Mouse (Mus musculus) embryonic facial prominence, embryonic 14.5 days (tissue): ENCODE measurements around the gene Ntm. TPM values are rescaled to one million over a fixed set of nuclear protein-coding genes. Genes with fewer than 3 reads are reported as not detected.
A peak's percentile ranks its signal among the peaks of the same experiment; 100 is the strongest.

Source experiments
- ATAC-seq: fragments of 200-750 bp; cut with Nextera tagmentation; 2 replicates; pipeline ENCODE4 v1.8.0; 2017; ENCODE audit warnings: low read depth, moderate number of reproducible peaks, moderate TSS enrichment
- DNase-seq: peaks from one replicate; pipeline ENCODE4 v3.0.0-alpha.2; 2015; ENCODE audit warnings: low spot score
- H3K27ac ChIP-seq: fragments of 300-500 bp; sonication (generic); replicated peaks from 2 replicates; pipeline ENCODE4 v1.5.1; 2014; ENCODE audit warnings: low read depth, mild to moderate bottlenecking, low read length, moderate library complexity
- H3K27me3 ChIP-seq: fragments of 300-500 bp; sonication (generic); replicated peaks from 2 replicates; pipeline ENCODE4 v1.6.1; 2014; ENCODE audit warnings: low read length; ENCODE audit not compliant: control insufficient read depth, insufficient read depth
- H3K36me3 ChIP-seq: fragments of 300-500 bp; sonication (generic); 2 replicates; pipeline ENCODE4 v1.6.1; 2014; ENCODE audit warnings: low read length, mixed read lengths; ENCODE audit not compliant: control insufficient read depth, insufficient read depth
- H3K4me1 ChIP-seq: fragments of 300-500 bp; sonication (generic); 2 replicates; pipeline ENCODE4 v1.6.1; 2014; ENCODE audit warnings: antibody characterized with exemption, low read length; ENCODE audit not compliant: control insufficient read depth, insufficient read depth
- H3K4me2 ChIP-seq: fragments of 300-500 bp; sonication (generic); 2 replicates; pipeline ENCODE4 v1.6.1; 2014; ENCODE audit warnings: low read depth, mild to moderate bottlenecking, low read length, moderate library complexity, mixed read lengths
- H3K4me3 ChIP-seq: fragments of 300-500 bp; sonication (generic); 2 replicates; pipeline ENCODE4 v1.5.1; 2014; ENCODE audit warnings: low read depth, mild to moderate bottlenecking, low read length
- H3K9ac ChIP-seq: fragments of 300-500 bp; sonication (generic); 2 replicates; pipeline ENCODE4 v1.6.1; 2014; ENCODE audit warnings: low read depth, mild to moderate bottlenecking, low read length, moderate library complexity, mixed read lengths
- H3K9me3 ChIP-seq: fragments of 300-500 bp; sonication (generic); 2 replicates; pipeline ENCODE4 v1.6.1; 2016; ENCODE audit warnings: low read length; ENCODE audit not compliant: control insufficient read depth
- WGBS: fragments of 180-500 bp; shearing (Covaris S2); extraction: QIAGEN DNeasy Blood & Tissue Kit; methylation state at CpG from one replicate; pipeline ENCODE4 v1.1.7; 2014; 5-methylcytosine and 5-hydroxymethylcytosine counted together
- polyA plus RNA-seq: library from polyadenylated mRNA; unstranded; fragments of >200 nt; fragmentation: Nextera tagmentation; extraction: Ambion mirVana; gene quantifications from 2 replicates; pipeline ENCODE4 v1.2.1, GENCODE M21; 2014

Ntm gene
- polyA plus RNA-seq, 1 experiment from 2014 or later: 28.2 TPM

DNA sequence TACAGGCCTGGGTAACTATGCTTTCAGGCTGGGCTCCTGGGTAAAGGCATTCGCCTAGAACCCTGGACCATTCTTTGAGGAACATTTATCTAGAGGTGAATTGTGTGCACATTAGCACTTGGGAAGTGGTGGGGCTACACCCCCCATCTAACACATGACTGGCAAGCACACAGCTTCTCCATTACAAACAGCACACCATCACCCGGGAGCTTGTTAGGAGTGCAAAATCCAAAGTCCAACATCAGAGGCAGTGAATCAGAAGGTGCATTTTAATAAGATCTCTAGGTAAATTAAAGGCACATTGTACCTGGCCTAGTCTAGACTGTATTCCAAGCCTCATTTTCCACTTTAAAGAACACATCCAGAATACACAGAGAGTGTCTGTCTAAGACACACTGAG is 781.3 kb downstream of the Ntm start:
- no peak for ATAC-seq
- Histone ChIP-seq H3K9me3 (no peaks in the 10 kb centered on the region), H3K4me1 (no peaks in the 10 kb centered on the region), H3K9ac (no peak overlapping the region), H3K27me3 (no peaks in the 10 kb centered on the region), H3K4me3 (no peak overlapping the region), H3K36me3 (no peaks in the 10 kb centered on the region), H3K4me2 (no peak overlapping the region), H3K27ac (no peak overlapping the region)
- 77% methylated on average over 2 of the region's 2 CpGs for WGBS
- DNase-seq: no peak

DNA sequence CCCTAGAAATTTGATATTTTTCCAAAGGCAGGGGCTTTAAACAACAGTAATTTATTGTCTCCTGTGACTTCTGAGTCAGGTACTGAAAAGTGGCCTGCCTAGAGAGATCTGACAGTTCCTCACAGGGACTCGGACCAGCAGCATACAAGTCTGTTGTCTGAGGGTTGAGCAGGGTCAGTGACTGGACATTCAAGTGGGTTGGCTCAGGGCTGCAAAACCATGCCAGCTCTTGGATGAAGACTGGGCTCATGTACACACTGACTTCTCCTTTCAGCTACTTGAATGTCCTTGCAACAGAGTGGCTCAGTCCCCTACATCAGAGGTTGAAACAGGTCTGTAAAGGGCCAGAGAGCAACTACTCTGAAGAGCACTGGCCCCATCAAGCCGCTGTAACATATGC is 797.2 kb downstream of the Ntm start:
- H3K4me2 ChIP-seq: no peak overlapping the region
- no peaks in the 10 kb centered on the region for H3K9me3 ChIP-seq
- no peak for ATAC-seq
- H3K9ac ChIP-seq: no peak overlapping the region
- WGBS: 57% methylated on average over 2 of the region's 2 CpGs
- no peak for DNase-seq
- H3K36me3 ChIP-seq: no peaks in the 10 kb centered on the region
- no peaks in the 10 kb centered on the region for H3K4me1 ChIP-seq
- no peaks in the 10 kb centered on the region for H3K27me3 ChIP-seq
- H3K27ac ChIP-seq: no peak overlapping the region
- H3K4me3 ChIP-seq: no peak overlapping the region

DNA sequence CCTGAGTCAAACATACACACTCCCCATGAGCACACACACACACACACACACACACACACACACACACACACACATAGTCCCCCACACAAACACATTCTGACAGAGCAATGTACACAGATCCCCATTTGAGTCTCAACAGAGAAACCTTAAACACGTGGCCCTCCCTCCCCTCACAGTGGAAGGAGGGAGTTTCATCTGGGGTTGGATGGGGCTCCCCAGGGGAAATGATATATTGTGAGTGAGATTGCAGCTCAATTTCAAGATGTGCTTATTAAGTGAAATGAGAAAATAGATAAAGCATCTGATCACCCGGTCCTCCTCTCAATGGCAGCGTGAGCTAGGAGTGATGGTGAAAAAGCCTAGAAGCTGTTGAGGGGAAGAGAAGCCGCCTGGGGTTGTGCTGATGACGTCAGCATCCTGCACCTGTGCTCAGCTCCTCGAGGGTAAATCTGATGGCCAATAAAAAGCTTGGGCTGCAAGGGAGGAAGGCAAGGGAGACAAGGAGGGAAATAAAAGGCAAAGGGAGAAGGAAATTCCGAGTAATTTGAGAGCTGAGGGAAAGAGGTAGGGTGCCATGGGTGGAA is 801.8 kb downstream of the Ntm start:
- 30% methylated on average over 7 of the region's 7 CpGs for WGBS
- no peak for DNase-seq

DNA sequence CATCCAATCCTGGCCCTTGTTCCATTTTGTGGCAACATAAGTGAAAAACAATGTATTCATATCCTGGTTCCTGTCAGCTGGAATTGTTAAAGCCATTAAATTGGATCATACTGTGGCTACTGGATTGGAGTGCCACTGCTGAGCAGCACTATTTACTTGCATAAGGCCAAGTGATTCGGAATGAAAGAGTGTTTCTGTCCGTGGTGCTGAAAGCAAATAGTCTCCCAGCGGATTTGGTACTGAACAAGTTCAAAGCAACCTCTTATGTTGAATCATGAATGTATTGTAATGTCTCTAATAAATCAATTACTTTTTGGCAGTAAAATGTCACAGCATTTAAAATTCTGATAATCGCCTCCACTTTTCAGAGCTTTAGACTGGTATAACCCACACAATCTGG is 817.0 kb downstream of the Ntm start:
- Histone ChIP-seq H3K27me3 (no peaks in the 10 kb centered on the region), H3K27ac (no peak overlapping the region), H3K9me3 (no peaks in the 10 kb centered on the region), H3K9ac (no peak overlapping the region), H3K4me3 (no peak overlapping the region), H3K36me3 (no peaks in the 10 kb centered on the region), H3K4me1 (no peaks in the 10 kb centered on the region), H3K4me2 (no peak overlapping the region)
- ATAC-seq (no peak), DNase-seq (peak; percentile 86)
- WGBS: 14% methylated on average over 4 of the region's 4 CpGs

More for the DNA sequence above, 801.8 kb downstream of the Ntm start:
- H3K9ac ChIP-seq: no peak overlapping the region
- no peaks in the 10 kb centered on the region for H3K9me3 ChIP-seq
- H3K36me3 ChIP-seq: no peaks in the 10 kb centered on the region
- no peaks in the 10 kb centered on the region for H3K27me3 ChIP-seq
- ATAC-seq: peak; percentile 47; the same call in 1 of the 2 replicates
- H3K4me2 ChIP-seq: no peak overlapping the region
- no peaks in the 10 kb centered on the region for H3K4me1 ChIP-seq
- H3K4me3 ChIP-seq: no peak overlapping the region
- no peak overlapping the region for H3K27ac ChIP-seq

DNA sequence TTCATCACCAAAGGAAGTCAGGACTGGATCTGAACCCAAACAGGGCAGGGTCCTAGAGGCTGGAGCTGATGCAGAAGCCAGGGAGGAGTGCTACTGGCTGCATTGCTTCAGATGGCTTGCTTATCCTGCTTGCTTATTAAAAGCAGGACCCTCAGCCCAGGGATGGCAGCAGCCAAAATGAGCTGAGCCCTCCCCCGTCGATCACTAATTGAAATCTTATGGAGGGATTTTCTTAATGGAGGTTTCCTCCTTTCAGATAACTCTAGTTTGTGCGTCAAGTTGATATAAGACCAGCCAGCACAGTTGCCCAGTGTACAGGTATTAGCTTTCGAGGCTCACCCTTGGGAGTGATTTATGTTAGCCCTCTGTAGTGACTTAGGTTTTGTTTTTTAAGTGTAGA is 826.9 kb downstream of the Ntm start:
- Histone ChIP-seq H3K9me3 (no peaks in the 10 kb centered on the region), H3K27ac (no peak overlapping the region), H3K9ac (no peak overlapping the region), H3K27me3 (no peaks in the 10 kb centered on the region), H3K4me1 (no peaks in the 10 kb centered on the region), H3K36me3 (no peaks in the 10 kb centered on the region), H3K4me2 (no peak overlapping the region), H3K4me3 (no peak overlapping the region)
- DNase-seq: no peak
- ATAC-seq: no peak
- WGBS: 28% methylated on average over 4 of the region's 4 CpGs

DNA sequence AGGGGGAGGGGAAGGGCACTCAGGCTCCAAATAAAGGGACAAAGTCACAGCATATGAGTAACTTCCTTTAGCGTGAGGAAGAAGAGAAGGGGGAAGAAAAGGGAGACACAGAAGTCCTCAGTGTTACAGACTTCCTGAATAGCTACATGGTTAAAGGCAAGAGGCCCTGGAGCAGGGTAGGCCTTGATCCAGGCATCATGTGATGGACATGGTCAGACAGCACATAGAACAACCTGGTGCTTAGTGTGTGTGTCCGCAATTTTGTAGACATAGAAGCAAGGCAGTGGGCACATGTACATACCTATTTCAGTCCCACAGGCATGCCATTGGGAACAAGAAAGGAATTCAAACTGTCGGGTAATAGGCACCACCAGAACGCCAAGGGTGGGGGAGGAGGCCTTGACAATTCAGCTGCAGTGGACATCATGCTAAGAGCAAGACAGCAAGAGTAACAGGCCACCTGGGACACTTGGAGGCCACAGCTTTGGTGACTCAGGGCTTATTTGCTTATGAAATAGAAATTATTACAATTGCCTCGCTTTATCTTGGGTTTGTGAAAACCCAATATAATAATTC is 832.1 kb downstream of the Ntm start:
- Histone ChIP-seq H3K36me3 (no peaks in the 10 kb centered on the region), H3K4me2 (no peak overlapping the region), H3K9ac (no peak overlapping the region), H3K9me3 (no peaks in the 10 kb centered on the region), H3K4me3 (no peak overlapping the region), H3K27ac (no peak overlapping the region), H3K27me3 (no peaks in the 10 kb centered on the region), H3K4me1 (no peaks in the 10 kb centered on the region)
- WGBS: 70% methylated on average over 5 of the region's 5 CpGs
- DNase-seq (no peak), ATAC-seq (no peak)

DNA sequence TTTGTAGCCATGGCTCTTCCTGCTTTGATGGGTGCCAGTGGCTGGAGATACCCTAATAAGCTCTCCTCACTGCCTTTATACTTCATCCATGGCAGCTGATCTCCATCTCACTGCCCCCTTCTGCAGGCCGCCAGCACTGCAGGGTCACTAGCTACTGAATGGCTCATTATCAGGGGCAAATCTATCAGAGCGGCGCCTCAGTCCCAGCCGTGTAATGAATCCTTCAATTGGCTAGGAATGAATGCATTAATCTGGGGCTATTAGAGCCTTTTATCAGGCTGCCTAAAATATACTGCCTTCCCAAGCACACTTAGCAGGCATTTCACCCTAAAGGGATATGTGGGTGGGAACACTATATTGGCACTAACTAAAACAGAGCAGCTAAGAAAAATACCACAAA is 832.6 kb downstream of the Ntm start:
- ATAC-seq (no peak), DNase-seq (no peak)
- Histone ChIP-seq H3K9me3 (no peaks in the 10 kb centered on the region), H3K9ac (no peak overlapping the region), H3K36me3 (no peaks in the 10 kb centered on the region), H3K27me3 (no peaks in the 10 kb centered on the region), H3K4me1 (no peaks in the 10 kb centered on the region), H3K27ac (no peak overlapping the region), H3K4me3 (no peak overlapping the region), H3K4me2 (no peak overlapping the region)
- 43% methylated on average over 4 of the region's 4 CpGs for WGBS

DNA sequence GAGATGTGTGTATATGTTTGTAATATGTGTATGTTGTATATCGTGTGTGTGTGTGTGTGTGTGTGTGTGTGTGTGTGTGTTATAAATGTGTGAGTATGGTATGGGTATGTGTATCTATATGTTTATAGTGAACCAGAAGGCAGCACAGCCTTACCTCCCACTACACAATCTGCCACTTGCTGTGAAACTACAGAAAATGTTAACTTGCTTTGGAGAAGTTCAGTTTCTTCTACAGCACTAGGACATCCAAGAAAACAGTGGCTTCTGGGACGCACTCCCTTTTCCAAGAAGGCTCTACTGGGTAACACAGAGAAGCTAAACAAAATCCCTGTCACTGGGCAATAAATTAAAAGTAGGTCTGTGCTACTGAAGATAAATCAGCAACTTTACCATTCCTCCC is 834.5 kb downstream of the Ntm start:
- no peaks in the 10 kb centered on the region for H3K9me3 ChIP-seq
- 86% methylated on average over 2 of the region's 2 CpGs for WGBS
- ATAC-seq (no peak), DNase-seq (no peak)
- no peaks in the 10 kb centered on the region for H3K27me3 ChIP-seq
- H3K27ac ChIP-seq: no peak overlapping the region
- H3K9ac ChIP-seq: no peak overlapping the region
- H3K4me3 ChIP-seq: no peak overlapping the region
- H3K4me1 ChIP-seq: no peaks in the 10 kb centered on the region
- H3K36me3 ChIP-seq: no peaks in the 10 kb centered on the region
- no peak overlapping the region for H3K4me2 ChIP-seq

DNA sequence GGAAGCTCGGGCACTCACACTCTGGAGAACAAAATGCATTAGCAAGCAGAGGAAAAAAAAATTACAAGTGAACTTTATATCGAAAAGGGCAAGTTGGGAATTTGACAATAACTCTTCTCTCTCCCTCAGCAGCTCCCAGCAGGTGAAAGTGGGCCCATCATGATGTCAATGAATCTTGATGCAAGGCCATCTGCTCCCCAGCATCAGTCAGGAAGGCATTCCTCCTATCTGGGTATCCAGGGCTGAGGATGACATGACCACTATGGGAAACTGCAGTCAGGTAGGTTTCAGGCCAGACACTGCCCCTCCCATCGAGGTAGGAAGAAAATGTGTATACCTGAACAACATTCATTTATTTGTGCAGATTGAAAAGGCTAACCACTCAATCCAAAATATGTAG is 838.5 kb downstream of the Ntm start:
- H3K36me3 ChIP-seq: no peaks in the 10 kb centered on the region
- no peaks in the 10 kb centered on the region for H3K4me1 ChIP-seq
- DNase-seq (no peak), ATAC-seq (no peak)
- no peak overlapping the region for H3K27ac ChIP-seq
- H3K9ac ChIP-seq: no peak overlapping the region
- WGBS: 78% methylated on average over 3 of the region's 3 CpGs
- no peak overlapping the region for H3K4me3 ChIP-seq
- H3K4me2 ChIP-seq: no peak overlapping the region
- no peaks in the 10 kb centered on the region for H3K27me3 ChIP-seq
- H3K9me3 ChIP-seq: no peaks in the 10 kb centered on the region
